Mouse (Mus musculus): ENCODE data around the gene Slmap. TPM values are rescaled to one million over a fixed set of nuclear protein-coding genes. Genes with fewer than 3 reads are reported as not detected.
"Not testable (repeated sequence)": the region's sequence is repeated elsewhere in the genome, so short reads cannot be mapped to it uniquely, and the experiment has no call there.

Slmap gene
- polyA plus RNA-seq (2015; fragmentation: Nextera tagmentation; extraction: Ambion mirVana): 13.1 and 14.9 TPM in 2 replicates

- no peaks in the 10 kb centered on the region for H3K36me3 ChIP-seq
- peak within 1 kb of the TSS; percentile 89 for H3K9ac ChIP-seq (replicated peaks)
- H3K9me3 ChIP-seq: no peaks in the 10 kb centered on the region
- peak within 1 kb of the TSS; percentile 87 for H3K27ac ChIP-seq (replicated peaks)
- H3K27me3 ChIP-seq: no peaks in the 10 kb centered on the region
- whole genome bisulfite sequencing: 14% methylated on average over 31 of the region's 33 CpGs
- peak within 1 kb of the TSS; percentile 92 for H3K4me2 ChIP-seq (replicated peaks)
- peaks cover 33% of the 10 kb centered on the region for H3K4me1 ChIP-seq
- H3K4me3 ChIP-seq: peak within 1 kb of the TSS; percentile 98
- peak; percentile 97 for ATAC-seq (replicated peaks)
These were observed at the start of gene Slmap for GRCm38 (mm10) chr14:26534757-26535479. Gene Slmap (minus strand): TSS chr14:26534931.

GRCm38 (mm10) chr14:26583645-26584044, 48.9 kb upstream of the Slmap start:
- no peak for ATAC-seq (replicated peaks)

GRCm38 (mm10) chr14:26579346-26580343, 44.9 kb upstream of the Slmap start:
- under 1% methylated on average over 79 of the region's 79 CpGs for WGBS
- no peaks in the 10 kb centered on the region for H3K36me3 ChIP-seq
- no peaks in the 10 kb centered on the region for H3K9me3 ChIP-seq
- peak overlapping the region; percentile 100 for H3K9ac ChIP-seq (replicated peaks)
- H3K27me3 ChIP-seq: no peaks in the 10 kb centered on the region
- peak overlapping the region; percentile 70 for H3K4me2 ChIP-seq (replicated peaks)
- H3K4me1 ChIP-seq: peaks cover 16% of the 10 kb centered on the region
- peak overlapping the region; percentile 94 for H3K27ac ChIP-seq (replicated peaks)
- ATAC-seq (replicated peaks): peak; percentile 96
- peak overlapping the region; percentile 98 for H3K4me3 ChIP-seq

More at GRCm38 (mm10) chr14:26583645-26584044, 48.9 kb upstream of the Slmap start:
- Histone ChIP-seq H3K36me3 (no peaks in the 10 kb centered on the region), H3K9me3 (no peaks in the 10 kb centered on the region), H3K27ac (replicated peaks) (no peak overlapping the region), H3K9ac (replicated peaks) (no peak overlapping the region), H3K4me1 (peaks cover 16% of the 10 kb centered on the region), H3K27me3 (no peaks in the 10 kb centered on the region), H3K4me2 (replicated peaks) (no peak overlapping the region), H3K4me3 (no peak overlapping the region)
- WGBS: 81% methylated on average over 3 of the region's 3 CpGs

- Histone ChIP-seq H3K4me1 (peaks cover 14% of the 10 kb centered on the region), H3K4me2 (replicated peaks) (peak overlapping the region; percentile 70; the same call in 1 of the 2 replicates), H3K9ac (replicated peaks) (no peak overlapping the region), H3K4me3 (no peak overlapping the region), H3K36me3 (no peaks in the 10 kb centered on the region), H3K9me3 (no peaks in the 10 kb centered on the region), H3K27me3 (no peaks in the 10 kb centered on the region), H3K27ac (replicated peaks) (no peak overlapping the region)
- WGBS: 73% methylated on average over 6 of the region's 6 CpGs
- ATAC-seq (replicated peaks): peak; percentile 60; the same call in 1 of the 2 replicates
These were observed 44.1 kb upstream of the Slmap start for GRCm38 (mm10) chr14:26578791-26579191.

- 72% methylated on average over 3 of the region's 3 CpGs for WGBS
- H3K4me1 ChIP-seq: peaks cover 11% of the 10 kb centered on the region
- no peak overlapping the region for H3K4me3 ChIP-seq
- ATAC-seq (replicated peaks): no peak
- H3K9ac ChIP-seq (replicated peaks): no peak overlapping the region
- no peak overlapping the region for H3K4me2 ChIP-seq (replicated peaks)
- H3K27me3 ChIP-seq: no peaks in the 10 kb centered on the region
- H3K36me3 ChIP-seq: no peaks in the 10 kb centered on the region
- H3K27ac ChIP-seq (replicated peaks): no peak overlapping the region
- no peaks in the 10 kb centered on the region for H3K9me3 ChIP-seq
These were observed 41.6 kb upstream of the Slmap start for GRCm38 (mm10) chr14:26576255-26576780.

GRCm38 (mm10) chr14:26573556-26573955, 38.8 kb upstream of the Slmap start, which contains the start of gene Dennd6a:
Gene Dennd6a (plus strand): TSS chr14:26573856.
- not testable (repeated sequence) for H3K9ac ChIP-seq (replicated peaks); H3K9me3 ChIP-seq; H3K4me2 ChIP-seq (replicated peaks); H3K4me3 ChIP-seq; H3K36me3 ChIP-seq; ATAC-seq (replicated peaks); H3K4me1 ChIP-seq; H3K27ac ChIP-seq (replicated peaks); H3K27me3 ChIP-seq
- 88% methylated on average over 5 of the region's 5 CpGs for WGBS

- Histone ChIP-seq H3K4me1 (no peaks in the 10 kb centered on the region), H3K9ac (replicated peaks) (no peak overlapping the region), H3K9me3 (no peaks in the 10 kb centered on the region), H3K27ac (replicated peaks) (no peak overlapping the region), H3K4me2 (replicated peaks) (no peak overlapping the region), H3K4me3 (no peak overlapping the region), H3K27me3 (no peaks in the 10 kb centered on the region), H3K36me3 (no peaks in the 10 kb centered on the region)
- ATAC-seq (replicated peaks): no peak
- WGBS: 59% methylated on average over 4 of the region's 4 CpGs
These were observed 37.4 kb upstream of the Slmap start for GRCm38 (mm10) chr14:26571951-26572675.

- no peak overlapping the region for H3K4me3 ChIP-seq
- 86% methylated on average over 4 of the region's 4 CpGs for WGBS
These were observed 35.1 kb upstream of the Slmap start for GRCm38 (mm10) chr14:26569880-26570279.

GRCm38 (mm10) chr14:26562247-26562646, 27.5 kb upstream of the Slmap start:
- WGBS: 85% methylated on average over 2 of the region's 2 CpGs

More at GRCm38 (mm10) chr14:26569880-26570279, 35.1 kb upstream of the Slmap start:
- Histone ChIP-seq H3K4me1 (no peaks in the 10 kb centered on the region), H3K27ac (replicated peaks) (no peak overlapping the region), H3K4me2 (replicated peaks) (no peak overlapping the region), H3K36me3 (no peaks in the 10 kb centered on the region), H3K9me3 (no peaks in the 10 kb centered on the region), H3K9ac (replicated peaks) (no peak overlapping the region), H3K27me3 (no peaks in the 10 kb centered on the region)
- ATAC-seq (replicated peaks): no peak

GRCm38 (mm10) chr14:26558536-26558935, 23.8 kb upstream of the Slmap start:
- Histone ChIP-seq H3K4me3 (no peak overlapping the region), H3K9ac (replicated peaks) (no peak overlapping the region), H3K27ac (replicated peaks) (no peak overlapping the region), H3K4me1 (no peaks in the 10 kb centered on the region), H3K27me3 (no peaks in the 10 kb centered on the region), H3K4me2 (replicated peaks) (no peak overlapping the region), H3K36me3 (no peaks in the 10 kb centered on the region), H3K9me3 (no peaks in the 10 kb centered on the region)
- WGBS: 92% methylated on average over 7 of the region's 7 CpGs
- ATAC-seq (replicated peaks): no peak

More at GRCm38 (mm10) chr14:26562247-26562646, 27.5 kb upstream of the Slmap start:
- no peak overlapping the region for H3K9ac ChIP-seq (replicated peaks)
- H3K27ac ChIP-seq (replicated peaks): no peak overlapping the region
- H3K9me3 ChIP-seq: no peaks in the 10 kb centered on the region
- H3K4me3 ChIP-seq: no peak overlapping the region
- no peak overlapping the region for H3K4me2 ChIP-seq (replicated peaks)
- ATAC-seq (replicated peaks): no peak
- H3K36me3 ChIP-seq: no peaks in the 10 kb centered on the region
- H3K27me3 ChIP-seq: no peaks in the 10 kb centered on the region
- H3K4me1 ChIP-seq: no peaks in the 10 kb centered on the region

- WGBS: 72% methylated on average over 1 of the region's 1 CpGs
- H3K27me3 ChIP-seq: no peaks in the 10 kb centered on the region
- no peak overlapping the region for H3K27ac ChIP-seq (replicated peaks)
- ATAC-seq (replicated peaks): no peak
- no peaks in the 10 kb centered on the region for H3K9me3 ChIP-seq
- no peak overlapping the region for H3K9ac ChIP-seq (replicated peaks)
- H3K4me1 ChIP-seq: no peaks in the 10 kb centered on the region
- no peaks in the 10 kb centered on the region for H3K36me3 ChIP-seq
- H3K4me2 ChIP-seq (replicated peaks): no peak overlapping the region
- no peak overlapping the region for H3K4me3 ChIP-seq
These were observed 22.9 kb upstream of the Slmap start for GRCm38 (mm10) chr14:26557581-26557980.
